Mouse (Mus musculus) limb, embryonic 14.5 days (tissue): ENCODE results near the gene Phf21a. TPM values are rescaled to one million over a fixed set of nuclear protein-coding genes. Genes with fewer than 3 reads are reported as not detected.

Experiments used
- ATAC-seq: fragments of 200-750 bp; cut with Nextera tagmentation; 2 replicates; pipeline ENCODE4 v1.8.0; 2017; ENCODE audit warnings: low read depth, moderate number of reproducible peaks, moderate TSS enrichment; ENCODE audit not compliant: low FRiP score
- DNase-seq: peaks from one replicate; pipeline ENCODE4 v3.0.0-alpha.2; 2015; ENCODE audit warnings: low spot score
- H3K27ac ChIP-seq: fragments of 300-500 bp; sonication (generic); replicated peaks from 2 replicates; pipeline ENCODE4 v1.5.1; 2014; ENCODE audit warnings: low read depth, mild to moderate bottlenecking, low read length, moderate library complexity, mixed read lengths
- H3K27me3 ChIP-seq: fragments of 300-500 bp; sonication (generic); 2 replicates; pipeline ENCODE4 v1.6.1; 2014; ENCODE audit warnings: low read length, mixed read lengths; ENCODE audit not compliant: control insufficient read depth, insufficient read depth
- H3K36me3 ChIP-seq: fragments of 300-500 bp; sonication (generic); 2 replicates; pipeline ENCODE4 v1.6.1; 2014; ENCODE audit warnings: mild to moderate bottlenecking, low read length, moderate library complexity, mixed read lengths; ENCODE audit not compliant: control insufficient read depth, insufficient read depth
- H3K4me1 ChIP-seq: fragments of 300-500 bp; sonication (generic); 2 replicates; pipeline ENCODE4 v1.6.1; 2014; ENCODE audit warnings: antibody characterized with exemption, low read length, mixed read lengths; ENCODE audit not compliant: control insufficient read depth, insufficient read depth
- H3K4me2 ChIP-seq: fragments of 300-500 bp; sonication (generic); replicated peaks from 2 replicates; pipeline ENCODE4 v1.6.1; 2014; ENCODE audit warnings: low read depth, mild to moderate bottlenecking, low read length, moderate library complexity; ENCODE audit not compliant: severe bottlenecking
- H3K4me3 ChIP-seq: fragments of 300-500 bp; sonication (generic); replicated peaks from 2 replicates; pipeline ENCODE4 v1.5.1; 2014; ENCODE audit warnings: low read length
- H3K9ac ChIP-seq: fragments of 300-500 bp; sonication (generic); 2 replicates; pipeline ENCODE4 v1.6.1; 2014; ENCODE audit warnings: mild to moderate bottlenecking, low read depth, low read length, moderate library complexity; ENCODE audit not compliant: severe bottlenecking
- H3K9me3 ChIP-seq: fragments of 300-500 bp; sonication (generic); 2 replicates; pipeline ENCODE4 v1.6.1; 2016; ENCODE audit warnings: low read length; ENCODE audit not compliant: control insufficient read depth
- POLR2A ChIP-seq: fragments of 200-500 bp; IDR thresholded peaks from 2 replicates; pipeline ENCODE4 v1.8.0; 2012; ENCODE audit warnings: inconsistent platforms, mild to moderate bottlenecking, moderate library complexity, borderline replicate concordance; ENCODE audit not compliant: insufficient read depth, insufficient read length; ENCODE audit errors: extremely low read depth
- WGBS: fragments of 180-500 bp; shearing (Covaris S2); extraction: QIAGEN DNeasy Blood & Tissue Kit; methylation state at CpG from one replicate; pipeline ENCODE4 v1.1.7; 2014; 5-methylcytosine and 5-hydroxymethylcytosine counted together
- polyA plus RNA-seq, 2 experiments: library from polyadenylated mRNA; depleted of rRNA in 1 of 2; stranded (reverse) in 1 of 2; unstranded in 1 of 2; fragments of >200 nt; fragmentation: Nextera tagmentation in 1 of 2; extraction: Ambion mirVana in 1 of 2; gene quantifications; 2 replicates each; pipeline versions ENCODE4 v1.2.1 to v1.2.3; 2012 to 2014

Gene Phf21a
- polyA plus RNA-seq, 2 experiments, result 38.2 to 96.0 TPM

DNA sequence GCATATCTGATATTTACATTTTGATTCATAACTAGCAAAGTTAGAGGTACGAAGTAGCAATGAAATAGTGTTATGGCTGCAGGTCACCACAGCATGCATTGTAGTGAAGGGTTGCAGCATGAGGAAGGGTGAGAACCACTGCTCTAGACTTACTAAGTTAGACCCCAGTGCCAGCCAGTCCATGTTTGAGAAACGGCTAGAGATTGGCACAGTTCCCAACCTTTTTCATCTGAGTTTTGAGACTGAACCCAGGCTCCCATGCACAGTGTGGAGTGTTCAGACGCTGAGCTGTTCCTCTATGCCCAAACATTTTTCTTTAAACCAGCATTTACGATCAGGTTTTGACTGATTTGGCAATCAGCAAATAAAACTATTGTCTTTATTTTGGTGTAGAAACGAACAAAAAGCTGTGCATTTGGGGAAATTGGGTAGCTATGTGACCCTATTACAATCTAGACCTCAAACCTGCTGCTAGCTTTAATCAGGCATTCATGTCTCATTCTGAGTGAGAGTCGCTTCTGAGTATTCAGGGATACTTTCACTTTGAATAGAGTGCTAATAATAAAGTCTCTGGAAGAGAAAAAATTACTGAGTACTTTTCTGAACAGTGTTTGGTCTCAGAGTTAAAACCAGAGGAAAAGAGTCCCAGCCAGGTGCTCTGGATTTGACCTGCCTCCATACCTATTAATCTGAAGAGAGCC lies 180.3 kb downstream of the Phf21a start:
- no peak overlapping the region for H3K9ac ChIP-seq
- no peak overlapping the region for H3K4me2 ChIP-seq
- TF ChIP-seq POLR2A, result no peak
- 0 out of 2 replicates have a peak, but pooled peaks cover 5% of the 10 kb centered on the region for H3K36me3 ChIP-seq
- ATAC-seq (no peak; the same call in 1 of the 2 replicates), DNase-seq (no peak)
- H3K9me3 ChIP-seq, result no peaks in the 10 kb centered on the region
- H3K4me1 ChIP-seq, result no peaks in the 10 kb centered on the region; the same call in 1 of the 2 replicates
- 73% methylated on average over 6 of the region's 6 CpGs for WGBS
- no peak overlapping the region for H3K4me3 ChIP-seq
- H3K27me3 ChIP-seq, result no peaks in the 10 kb centered on the region
- no peak overlapping the region for H3K27ac ChIP-seq

- no peak overlapping the region for H3K4me3 ChIP-seq
- H3K4me1 ChIP-seq, result no peaks in the 10 kb centered on the region; the same call in 1 of the 2 replicates
- H3K36me3 ChIP-seq, result 0 out of 2 replicates have a peak, but pooled peaks cover 5% of the 10 kb centered on the region
- no peak overlapping the region for H3K27ac ChIP-seq
- H3K9ac ChIP-seq, result no peak overlapping the region
- TF ChIP-seq POLR2A, result no peak
- no peak for DNase-seq
- no peaks in the 10 kb centered on the region for H3K27me3 ChIP-seq
- no peak for ATAC-seq
- H3K9me3 ChIP-seq, result no peaks in the 10 kb centered on the region
- 88% methylated on average over 4 of the region's 4 CpGs for WGBS
- H3K4me2 ChIP-seq, result no peak overlapping the region
Measured at GRCm38 (mm10) chr2:92273802-92274183, 180.9 kb downstream of the Phf21a start.

- no peak for ATAC-seq
- 79% methylated on average over 3 of the region's 3 CpGs for WGBS
Measured at GRCm38 (mm10) chr2:92277787-92278186, 184.9 kb downstream of the Phf21a start.

DNA sequence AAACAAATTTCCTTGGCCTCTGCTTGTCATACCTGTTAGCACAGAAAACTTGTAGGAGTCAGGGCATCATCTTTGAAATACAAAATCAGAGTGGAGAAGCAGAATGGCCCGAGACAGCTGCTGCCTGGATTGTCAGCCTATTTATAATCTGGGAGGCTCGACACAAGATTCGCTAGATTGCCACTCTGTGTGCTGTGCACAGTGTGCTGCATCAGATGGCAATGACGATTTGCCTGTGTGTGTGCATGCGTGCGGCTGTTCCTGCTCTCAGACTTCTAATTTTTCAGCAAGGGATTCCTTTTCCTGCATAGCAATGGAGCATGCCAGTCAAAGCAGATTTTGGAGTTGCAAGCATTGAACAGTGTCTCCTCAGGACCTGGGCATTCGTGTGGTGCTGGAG lies 185.7 kb downstream of the Phf21a start:
- H3K27me3 ChIP-seq, result no peaks in the 10 kb centered on the region
- H3K36me3 ChIP-seq, result no peaks in the 10 kb centered on the region; the same call in 1 of the 2 replicates
- no peak overlapping the region for H3K4me3 ChIP-seq
- ATAC-seq (no peak), DNase-seq (no peak)
- no peak for TF ChIP-seq POLR2A
- no peak overlapping the region for H3K27ac ChIP-seq
- WGBS, result 83% methylated on average over 7 of the region's 7 CpGs
- no peak overlapping the region for H3K9ac ChIP-seq
- no peaks in the 10 kb centered on the region for H3K4me1 ChIP-seq
- H3K4me2 ChIP-seq, result no peak overlapping the region
- H3K9me3 ChIP-seq, result no peaks in the 10 kb centered on the region

More at GRCm38 (mm10) chr2:92277787-92278186, 184.9 kb downstream of the Phf21a start:
- no peaks in the 10 kb centered on the region; the same call in 1 of the 2 replicates for H3K4me1 ChIP-seq
- H3K27ac ChIP-seq, result no peak overlapping the region
- H3K27me3 ChIP-seq, result no peaks in the 10 kb centered on the region
- no peak for DNase-seq
- no peak for TF ChIP-seq POLR2A
- H3K9me3 ChIP-seq, result no peaks in the 10 kb centered on the region
- H3K4me3 ChIP-seq, result no peak overlapping the region
- no peak overlapping the region for H3K4me2 ChIP-seq
- H3K36me3 ChIP-seq, result no peaks in the 10 kb centered on the region; the same call in 1 of the 2 replicates
- no peak overlapping the region for H3K9ac ChIP-seq

- Histone ChIP-seq H3K9ac (no peak overlapping the region), H3K9me3 (no peaks in the 10 kb centered on the region), H3K27ac (no peak overlapping the region), H3K4me3 (no peak overlapping the region), H3K4me1 (no peaks in the 10 kb centered on the region), H3K27me3 (no peaks in the 10 kb centered on the region), H3K4me2 (no peak overlapping the region), H3K36me3 (no peaks in the 10 kb centered on the region; the same call in 1 of the 2 replicates)
- ATAC-seq (no peak), DNase-seq (no peak)
- 62% methylated on average over 6 of the region's 6 CpGs for WGBS
- TF ChIP-seq POLR2A, result no peak
Measured at GRCm38 (mm10) chr2:92279398-92279797, 186.5 kb downstream of the Phf21a start.
